Mouse (Mus musculus): ENCODE measurements around the gene Ccdc114. TPM values are rescaled to one million over a fixed set of nuclear protein-coding genes. Genes with fewer than 3 reads are reported as not detected.
"Not testable (repeated sequence)": the region's sequence is repeated elsewhere in the genome, so short reads cannot be mapped to it uniquely, and the experiment has no call there.

Ccdc114 gene
- polyA plus RNA-seq, 1 experiment from 2014 or later = 8.9 TPM

GRCm38 (mm10) chr7:45943280-45943679 lies 19.4 kb downstream of the Ccdc114 start:
- H3K27me3 ChIP-seq (replicated peaks; ENCODE audit: insufficient read depth, low read length); H3K9me3 ChIP-seq (ENCODE audit: low read length); H3K4me1 ChIP-seq (ENCODE audit: insufficient read depth, low read depth, low read length); H3K4me2 ChIP-seq (replicated peaks; ENCODE audit: low read depth, low read length); DNase-seq (ENCODE audit: low spot score); H3K4me3 ChIP-seq (ENCODE audit: low read depth, low read length); H3K27ac ChIP-seq (ENCODE audit: low read length); ATAC-seq; H3K9ac ChIP-seq (replicated peaks; ENCODE audit: low read depth); H3K36me3 ChIP-seq (ENCODE audit: insufficient read depth, low read length): not testable (repeated sequence)
- TF ChIP-seq CTCF (IDR thresholded peaks at IDR 0.05) = peak; percentile 57
- no CpG with 5 or more reads among the region's 1 CpGs for WGBS

DNA sequence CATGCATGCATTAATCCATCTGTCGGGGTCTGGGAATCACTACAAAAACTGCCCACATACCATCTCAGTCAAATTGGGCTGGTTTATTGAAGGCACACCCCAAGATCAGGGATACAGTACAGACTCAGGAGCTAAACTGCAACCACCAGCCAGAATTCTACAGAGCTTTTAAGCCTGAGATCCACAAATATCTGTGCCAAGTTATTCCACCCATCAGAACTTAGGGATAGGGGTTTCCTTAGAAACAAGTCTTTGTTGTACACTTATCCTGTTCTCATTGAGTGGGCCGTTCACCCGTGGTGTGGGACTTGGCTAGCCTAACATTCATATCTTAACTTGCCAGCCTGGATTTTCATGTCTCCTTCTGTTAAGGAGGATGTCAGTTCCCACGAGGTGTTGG lies 25.2 kb downstream of the Ccdc114 start:
- H3K4me3 ChIP-seq (ENCODE audit: low read depth, low read length) = no peak overlapping the region
- no peaks in the 10 kb centered on the region for H3K27me3 ChIP-seq (replicated peaks; ENCODE audit: insufficient read depth, low read length)
- TF ChIP-seq CTCF (IDR thresholded peaks at IDR 0.05) = no peak
- no peak for TF ChIP-seq EP300 (IDR thresholded peaks at IDR 0.05)
- H3K9ac ChIP-seq (replicated peaks; ENCODE audit: low read depth) = no peak overlapping the region
- no peak overlapping the region for H3K4me2 ChIP-seq (replicated peaks; ENCODE audit: low read depth, low read length)
- H3K27ac ChIP-seq (ENCODE audit: low read length) = no peak overlapping the region
- H3K36me3 ChIP-seq (ENCODE audit: insufficient read depth, low read length) = no peaks in the 10 kb centered on the region
- H3K9me3 ChIP-seq (ENCODE audit: low read length) = no peaks in the 10 kb centered on the region
- no peak for DNase-seq (ENCODE audit: low spot score)
- 58% methylated on average over 4 of the region's 4 CpGs for WGBS
- no peak for ATAC-seq
- H3K4me1 ChIP-seq (ENCODE audit: insufficient read depth, low read depth, low read length) = no peaks in the 10 kb centered on the region

GRCm38 (mm10) chr7:45956611-45957010 lies 32.7 kb downstream of the Ccdc114 start:
- Histone ChIP-seq H3K4me2 (replicated peaks; ENCODE audit: low read depth, low read length) (no peak overlapping the region), H3K4me1 (ENCODE audit: insufficient read depth, low read depth, low read length) (no peaks in the 10 kb centered on the region), H3K9ac (replicated peaks; ENCODE audit: low read depth) (no peak overlapping the region), H3K9me3 (ENCODE audit: low read length) (no peaks in the 10 kb centered on the region), H3K27ac (ENCODE audit: low read length) (no peak overlapping the region), H3K27me3 (replicated peaks; ENCODE audit: insufficient read depth, low read length) (no peaks in the 10 kb centered on the region), H3K4me3 (ENCODE audit: low read depth, low read length) (no peak overlapping the region), H3K36me3 (ENCODE audit: insufficient read depth, low read length) (no peaks in the 10 kb centered on the region)
- no peak for DNase-seq (ENCODE audit: low spot score)
- TF ChIP-seq CTCF (IDR thresholded peaks at IDR 0.05) (no peak), EP300 (IDR thresholded peaks at IDR 0.05) (no peak)
- no peak for ATAC-seq
- WGBS = 48% methylated on average over 4 of the region's 4 CpGs

- Histone ChIP-seq H3K9me3 (ENCODE audit: low read length) (no peaks in the 10 kb centered on the region), H3K4me3 (ENCODE audit: low read depth, low read length) (no peak overlapping the region), H3K27me3 (replicated peaks; ENCODE audit: insufficient read depth, low read length) (no peaks in the 10 kb centered on the region), H3K4me2 (replicated peaks; ENCODE audit: low read depth, low read length) (no peak overlapping the region), H3K4me1 (ENCODE audit: insufficient read depth, low read depth, low read length) (no peaks in the 10 kb centered on the region), H3K9ac (replicated peaks; ENCODE audit: low read depth) (no peak overlapping the region), H3K36me3 (ENCODE audit: insufficient read depth, low read length) (no peaks in the 10 kb centered on the region), H3K27ac (ENCODE audit: low read length) (no peak overlapping the region)
- TF ChIP-seq EP300 (IDR thresholded peaks at IDR 0.05) (no peak), CTCF (IDR thresholded peaks at IDR 0.05) (no peak)
- ATAC-seq (no peak), DNase-seq (ENCODE audit: low spot score) (no peak)
- WGBS = 73% methylated on average over 11 of the region's 11 CpGs
Observed at GRCm38 (mm10) chr7:45971831-45972723, 48.2 kb downstream of the Ccdc114 start.

GRCm38 (mm10) chr7:45973271-45973687 lies 49.4 kb downstream of the Ccdc114 start:
- Histone ChIP-seq H3K4me2 (replicated peaks; ENCODE audit: low read depth, low read length) (no peak overlapping the region), H3K27me3 (replicated peaks; ENCODE audit: insufficient read depth, low read length) (no peaks in the 10 kb centered on the region), H3K9me3 (ENCODE audit: low read length) (no peaks in the 10 kb centered on the region), H3K27ac (ENCODE audit: low read length) (no peak overlapping the region), H3K9ac (replicated peaks; ENCODE audit: low read depth) (no peak overlapping the region), H3K4me1 (ENCODE audit: insufficient read depth, low read depth, low read length) (no peaks in the 10 kb centered on the region), H3K36me3 (ENCODE audit: insufficient read depth, low read length) (no peaks in the 10 kb centered on the region), H3K4me3 (ENCODE audit: low read depth, low read length) (no peak overlapping the region)
- TF ChIP-seq EP300 (IDR thresholded peaks at IDR 0.05) (no peak), CTCF (IDR thresholded peaks at IDR 0.05) (no peak)
- no peak for DNase-seq (ENCODE audit: low spot score)
- no peak for ATAC-seq
- WGBS = 71% methylated on average over 6 of the region's 6 CpGs

GRCm38 (mm10) chr7:45974103-45974502 lies 50.2 kb downstream of the Ccdc114 start:
- WGBS = 18% methylated on average over 6 of the region's 6 CpGs
- ATAC-seq (no peak), DNase-seq (ENCODE audit: low spot score) (no peak)
- no peaks in the 10 kb centered on the region for H3K27me3 ChIP-seq (replicated peaks; ENCODE audit: insufficient read depth, low read length)
- H3K4me3 ChIP-seq (ENCODE audit: low read depth, low read length) = no peak overlapping the region
- TF ChIP-seq CTCF (IDR thresholded peaks at IDR 0.05) (no peak), EP300 (IDR thresholded peaks at IDR 0.05) (no peak)
- H3K4me2 ChIP-seq (replicated peaks; ENCODE audit: low read depth, low read length) = no peak overlapping the region
- H3K4me1 ChIP-seq (ENCODE audit: insufficient read depth, low read depth, low read length) = no peaks in the 10 kb centered on the region
- H3K36me3 ChIP-seq (ENCODE audit: insufficient read depth, low read length) = no peaks in the 10 kb centered on the region
- H3K9me3 ChIP-seq (ENCODE audit: low read length) = no peaks in the 10 kb centered on the region
- H3K27ac ChIP-seq (ENCODE audit: low read length) = no peak overlapping the region
- no peak overlapping the region for H3K9ac ChIP-seq (replicated peaks; ENCODE audit: low read depth)

All from lung, postnatal 0 days (tissue).